Mouse (Mus musculus): ENCODE results near the gene Patz1. TPM values are rescaled to one million over a fixed set of nuclear protein-coding genes. Genes with fewer than 3 reads are reported as not detected.

The Patz1 gene
- total and polyA plus RNA-seq, 2 experiments from 2014 or later: 40.4 to 89.6 TPM

DNA sequence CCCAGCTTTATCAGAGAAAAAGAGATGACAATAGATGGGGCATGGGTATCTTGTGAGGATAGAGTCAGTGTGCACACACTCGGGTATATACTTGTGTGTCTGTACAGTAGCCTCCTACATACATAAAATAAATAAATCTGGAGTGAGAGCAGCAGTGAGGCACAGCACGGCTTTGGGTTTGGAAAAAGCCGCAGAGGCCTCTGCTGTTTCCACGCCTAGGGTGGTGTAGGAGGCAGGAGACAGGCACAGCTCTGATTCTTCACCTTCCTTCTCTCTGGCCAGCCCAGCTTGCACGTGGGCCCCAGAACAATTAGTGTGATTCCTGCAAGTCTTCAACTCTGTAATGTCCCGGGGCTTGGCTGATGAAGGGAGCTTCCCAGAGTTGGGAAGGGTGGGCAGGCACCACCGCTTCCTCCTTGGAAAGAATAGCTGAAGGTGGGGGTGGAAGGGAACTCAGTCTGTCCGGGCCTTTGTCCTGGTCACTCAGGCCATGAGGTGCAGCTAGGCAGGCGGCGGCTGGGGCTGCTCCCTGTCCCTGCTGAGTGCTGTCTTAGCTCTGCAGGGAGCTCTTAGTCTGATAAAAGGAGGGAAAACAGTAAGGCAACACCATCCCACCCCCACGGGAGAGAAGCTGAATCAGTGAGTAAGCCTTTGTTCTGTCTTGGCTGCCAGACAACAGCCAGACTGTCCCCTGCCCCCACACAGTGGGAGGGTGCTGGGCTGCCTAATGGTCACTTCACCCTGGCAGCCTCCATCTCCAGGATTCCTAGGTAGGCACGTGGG lies 48.7 kb downstream of the Patz1 start:
- no peak overlapping the region for H3K4me2 ChIP-seq (ENCODE audit: low read depth, low read length)

DNA sequence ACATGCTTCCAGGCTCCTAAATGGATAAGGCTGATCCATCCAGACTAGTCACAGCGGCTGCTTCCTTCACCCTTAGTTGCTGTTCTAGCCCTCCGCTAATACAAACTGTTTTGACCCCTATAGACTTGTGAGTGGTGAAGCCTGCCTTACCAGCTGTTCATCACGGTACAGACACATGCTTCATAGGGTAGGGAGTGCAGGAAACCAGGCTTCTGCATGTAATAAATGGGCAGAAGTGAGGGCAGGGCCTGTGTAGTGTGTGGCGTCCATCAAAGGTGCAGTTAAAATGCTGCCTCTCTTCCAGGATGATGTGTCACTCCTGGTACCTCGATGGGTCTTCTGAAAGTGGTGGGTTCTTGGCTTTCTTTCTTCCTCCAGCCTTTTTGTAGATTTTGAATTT lies 49.3 kb downstream of the Patz1 start:
- no peak overlapping the region for H3K4me2 ChIP-seq (ENCODE audit: low read depth, low read length)
- TF ChIP-seq CTCF (IDR thresholded peaks at IDR 0.05; ENCODE audit: low read depth): no peak
- peaks cover 18% of the 10 kb centered on the region for H3K4me1 ChIP-seq (ENCODE audit: insufficient read depth, low read length)
- no peaks in the 10 kb centered on the region for H3K9me3 ChIP-seq (ENCODE audit: low read length)
- WGBS: 40% methylated on average over 5 of the region's 5 CpGs
- H3K4me3 ChIP-seq (ENCODE audit: low read length): no peak overlapping the region
- DNase-seq (ENCODE audit: low spot score): no peak
- H3K27me3 ChIP-seq (ENCODE audit: insufficient read depth, low read length): no peaks in the 10 kb centered on the region
- peaks cover 28% of the 10 kb centered on the region for H3K36me3 ChIP-seq (ENCODE audit: insufficient read depth, low read length)
- no peak overlapping the region for H3K9ac ChIP-seq (replicated peaks; ENCODE audit: low read length)
- no peak for ATAC-seq
- peak overlapping the region; percentile 82 for H3K27ac ChIP-seq

More for the DNA sequence above, 48.7 kb downstream of the Patz1 start:
- Histone ChIP-seq H3K36me3 (ENCODE audit: insufficient read depth, low read length) (peaks cover 22% of the 10 kb centered on the region), H3K4me3 (ENCODE audit: low read length) (no peak overlapping the region), H3K27me3 (ENCODE audit: insufficient read depth, low read length) (no peaks in the 10 kb centered on the region), H3K9me3 (ENCODE audit: low read length) (no peaks in the 10 kb centered on the region), H3K27ac (peak overlapping the region; percentile 82), H3K9ac (replicated peaks; ENCODE audit: low read length) (no peak overlapping the region), H3K4me1 (ENCODE audit: insufficient read depth, low read length) (peaks cover 22% of the 10 kb centered on the region)
- WGBS: 6% methylated on average over 12 of the region's 12 CpGs
- DNase-seq (ENCODE audit: low spot score) (peak; percentile 78), ATAC-seq (peak; percentile 82)
- no peak for TF ChIP-seq CTCF (IDR thresholded peaks at IDR 0.05; ENCODE audit: low read depth)

DNA sequence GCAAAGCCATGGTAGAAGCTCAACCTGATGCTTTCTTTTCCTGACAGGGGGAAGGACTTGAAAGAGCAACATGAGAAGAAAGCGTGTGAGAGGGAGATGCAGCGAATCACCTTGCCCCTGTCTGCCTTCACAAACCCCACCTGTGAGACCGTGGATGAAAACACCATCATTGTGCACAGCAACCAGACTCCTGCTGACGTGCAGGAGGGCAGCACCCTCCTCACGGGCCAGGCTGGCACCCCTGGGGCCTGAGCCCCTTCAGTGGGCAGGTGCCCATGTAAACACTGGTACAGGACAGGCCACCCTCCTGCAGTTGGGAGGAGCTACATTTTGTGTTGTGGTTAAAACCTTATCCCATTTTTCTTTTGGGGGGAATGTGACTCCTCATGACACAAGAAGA lies 52.8 kb downstream of the Patz1 start:
- H3K4me3 ChIP-seq (ENCODE audit: low read length): no peak overlapping the region
- H3K4me2 ChIP-seq (ENCODE audit: low read depth, low read length): no peak overlapping the region
- no peaks in the 10 kb centered on the region for H3K27me3 ChIP-seq (ENCODE audit: insufficient read depth, low read length)
- DNase-seq (ENCODE audit: low spot score): no peak
- no peaks in the 10 kb centered on the region for H3K9me3 ChIP-seq (ENCODE audit: low read length)
- TF ChIP-seq CTCF (IDR thresholded peaks at IDR 0.05; ENCODE audit: low read depth): no peak
- ATAC-seq: no peak
- no peak overlapping the region for H3K27ac ChIP-seq
- peaks cover 43% of the 10 kb centered on the region for H3K36me3 ChIP-seq (ENCODE audit: insufficient read depth, low read length)
- WGBS: 84% methylated on average over 5 of the region's 5 CpGs
- no peak overlapping the region for H3K9ac ChIP-seq (replicated peaks; ENCODE audit: low read length)
- peaks cover 14% of the 10 kb centered on the region for H3K4me1 ChIP-seq (ENCODE audit: insufficient read depth, low read length)

DNA sequence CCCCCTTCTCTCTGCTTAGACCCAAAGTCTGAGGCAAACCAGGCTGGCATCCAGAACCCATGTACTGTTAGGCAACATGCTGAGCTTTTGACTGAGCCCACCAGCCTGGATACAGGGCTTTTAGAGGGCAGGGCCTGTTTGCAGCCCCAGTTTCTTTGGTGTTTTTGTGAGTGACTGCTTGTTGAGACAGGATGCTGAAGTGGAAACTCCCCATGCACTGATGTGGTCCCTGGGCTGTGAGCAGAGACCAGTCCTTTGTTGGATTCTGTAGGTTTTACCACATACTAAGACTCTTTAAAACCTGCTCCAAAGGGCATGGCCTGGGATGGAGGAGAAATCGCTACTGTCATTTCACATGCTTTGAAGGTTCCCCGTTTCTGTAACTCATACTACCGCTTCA lies 56.2 kb downstream of the Patz1 start:
- Histone ChIP-seq H3K4me1 (ENCODE audit: insufficient read depth, low read length) (no peaks in the 10 kb centered on the region), H3K9ac (replicated peaks; ENCODE audit: low read length) (no peak overlapping the region), H3K9me3 (ENCODE audit: low read length) (no peaks in the 10 kb centered on the region), H3K27me3 (ENCODE audit: insufficient read depth, low read length) (no peaks in the 10 kb centered on the region), H3K27ac (no peak overlapping the region), H3K4me3 (ENCODE audit: low read length) (no peak overlapping the region), H3K4me2 (ENCODE audit: low read depth, low read length) (no peak overlapping the region), H3K36me3 (ENCODE audit: insufficient read depth, low read length) (peaks cover 50% of the 10 kb centered on the region)
- WGBS: 85% methylated on average over 3 of the region's 3 CpGs
- no peak for TF ChIP-seq CTCF (IDR thresholded peaks at IDR 0.05; ENCODE audit: low read depth)
- DNase-seq (ENCODE audit: low spot score) (no peak), ATAC-seq (no peak)

DNA sequence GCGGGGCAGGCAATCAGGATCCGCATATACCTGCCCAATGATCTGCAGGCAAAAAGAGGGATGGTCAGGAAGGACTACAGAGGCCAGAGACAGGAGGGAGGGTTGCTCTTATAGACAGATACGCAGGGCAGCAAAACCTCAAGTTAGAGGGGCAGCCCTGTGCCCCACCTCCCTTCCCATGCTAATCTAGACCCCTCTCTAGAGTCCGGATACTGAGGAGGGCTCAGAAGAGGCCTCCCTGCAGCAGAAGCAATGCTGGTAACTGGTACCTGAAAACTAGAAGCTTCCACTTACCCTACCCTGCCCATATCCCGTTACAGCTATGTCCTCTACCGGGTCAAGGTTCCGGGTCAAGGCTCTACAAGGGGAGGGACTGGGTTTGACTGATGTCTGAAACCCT lies 57.7 kb downstream of the Patz1 start:
- DNase-seq (ENCODE audit: low spot score): no peak

DNA sequence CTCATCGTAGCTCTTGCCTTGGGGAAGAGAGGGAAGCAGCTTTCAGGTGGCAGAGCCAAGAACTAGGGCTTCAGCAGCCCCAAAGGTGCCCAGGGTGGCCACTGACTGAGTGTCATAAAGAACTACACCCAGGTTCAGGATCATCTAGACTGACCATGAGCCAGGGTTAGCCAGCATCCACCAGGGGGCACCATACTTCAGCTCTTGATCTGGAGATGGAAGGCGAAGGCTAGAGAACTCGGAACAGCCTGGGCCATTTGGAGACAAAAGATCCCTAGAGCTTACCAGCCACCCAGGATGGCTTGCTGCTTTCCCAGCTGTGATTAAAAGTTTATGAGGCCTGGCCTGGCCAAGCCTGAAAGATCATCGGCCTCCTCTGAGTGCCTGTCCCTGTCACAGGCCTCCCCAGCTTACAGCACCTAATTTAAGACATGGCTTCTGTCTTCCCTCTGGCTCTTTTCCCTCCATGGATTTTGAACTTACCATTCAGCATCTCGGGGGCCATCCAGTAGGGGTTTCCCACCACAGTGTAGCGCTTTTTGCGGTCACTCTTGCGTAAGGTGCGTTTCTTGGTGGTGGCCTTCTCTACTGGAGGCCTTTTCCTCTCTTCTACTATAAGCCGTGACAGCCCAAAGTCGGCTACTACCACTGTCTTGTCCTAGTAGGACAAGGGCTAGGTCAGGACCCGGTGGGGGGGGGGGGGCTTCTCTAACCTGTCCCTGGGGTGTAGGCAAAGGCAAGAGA lies 58.6 kb downstream of the Patz1 start:
- Histone ChIP-seq H3K4me1 (ENCODE audit: insufficient read depth, low read length) (no peaks in the 10 kb centered on the region), H3K4me2 (ENCODE audit: low read depth, low read length) (no peak overlapping the region), H3K9me3 (ENCODE audit: low read length) (no peaks in the 10 kb centered on the region), H3K4me3 (ENCODE audit: low read length) (no peak overlapping the region), H3K27ac (peak overlapping the region; percentile 45; the same call in 1 of the 2 replicates), H3K9ac (replicated peaks; ENCODE audit: low read length) (no peak overlapping the region), H3K27me3 (ENCODE audit: insufficient read depth, low read length) (no peaks in the 10 kb centered on the region), H3K36me3 (ENCODE audit: insufficient read depth, low read length) (peaks cover 63% of the 10 kb centered on the region)
- peak; percentile 92 for TF ChIP-seq CTCF (IDR thresholded peaks at IDR 0.05; ENCODE audit: low read depth)
- DNase-seq (ENCODE audit: low spot score) (peak; percentile 91), ATAC-seq (peak; percentile 79)
- 62% methylated on average over 12 of the region's 12 CpGs for WGBS

More for the DNA sequence above, 57.7 kb downstream of the Patz1 start:
- no peak overlapping the region for H3K27ac ChIP-seq
- H3K27me3 ChIP-seq (ENCODE audit: insufficient read depth, low read length): no peaks in the 10 kb centered on the region
- ATAC-seq: no peak
- H3K4me2 ChIP-seq (ENCODE audit: low read depth, low read length): no peak overlapping the region
- no peaks in the 10 kb centered on the region for H3K4me1 ChIP-seq (ENCODE audit: insufficient read depth, low read length)
- no peak overlapping the region for H3K9ac ChIP-seq (replicated peaks; ENCODE audit: low read length)
- H3K36me3 ChIP-seq (ENCODE audit: insufficient read depth, low read length): peaks cover 63% of the 10 kb centered on the region
- WGBS: 90% methylated on average over 7 of the region's 7 CpGs
- TF ChIP-seq CTCF (IDR thresholded peaks at IDR 0.05; ENCODE audit: low read depth): no peak
- no peaks in the 10 kb centered on the region for H3K9me3 ChIP-seq (ENCODE audit: low read length)
- no peak overlapping the region for H3K4me3 ChIP-seq (ENCODE audit: low read length)

DNA sequence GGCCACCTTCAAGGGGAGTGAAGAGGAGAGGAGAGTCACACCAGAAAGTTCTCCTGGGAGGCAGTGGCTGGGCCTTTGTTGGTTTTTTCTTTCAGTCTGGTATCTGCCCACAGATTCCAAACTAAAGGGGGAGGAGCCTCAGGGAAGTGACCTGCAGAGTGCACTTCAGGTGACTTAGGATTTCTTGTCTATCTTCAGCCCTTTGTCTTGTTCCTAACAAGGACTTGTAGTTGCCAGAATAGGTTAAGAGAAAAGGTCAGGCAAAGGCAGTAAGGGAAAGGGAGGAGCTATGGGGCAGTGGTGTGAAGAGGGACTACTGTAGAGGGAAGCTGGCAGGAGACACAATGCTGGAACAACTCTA lies 59.1 kb downstream of the Patz1 start:
- no peak for TF ChIP-seq CTCF (IDR thresholded peaks at IDR 0.05; ENCODE audit: low read depth)
- Histone ChIP-seq H3K4me2 (ENCODE audit: low read depth, low read length) (no peak overlapping the region), H3K9me3 (ENCODE audit: low read length) (no peaks in the 10 kb centered on the region), H3K4me1 (ENCODE audit: insufficient read depth, low read length) (no peaks in the 10 kb centered on the region), H3K36me3 (ENCODE audit: insufficient read depth, low read length) (peaks cover 63% of the 10 kb centered on the region), H3K27me3 (ENCODE audit: insufficient read depth, low read length) (no peaks in the 10 kb centered on the region), H3K27ac (peak overlapping the region; percentile 45; the same call in 1 of the 2 replicates), H3K4me3 (ENCODE audit: low read length) (no peak overlapping the region), H3K9ac (replicated peaks; ENCODE audit: low read length) (no peak overlapping the region)
- ATAC-seq: no peak
- DNase-seq (ENCODE audit: low spot score): no peak

Data from hindbrain, postnatal 0 days (tissue).